Comparison of ENCODE assay signal across 7 mouse cellular contexts in the genomic region with DNA sequence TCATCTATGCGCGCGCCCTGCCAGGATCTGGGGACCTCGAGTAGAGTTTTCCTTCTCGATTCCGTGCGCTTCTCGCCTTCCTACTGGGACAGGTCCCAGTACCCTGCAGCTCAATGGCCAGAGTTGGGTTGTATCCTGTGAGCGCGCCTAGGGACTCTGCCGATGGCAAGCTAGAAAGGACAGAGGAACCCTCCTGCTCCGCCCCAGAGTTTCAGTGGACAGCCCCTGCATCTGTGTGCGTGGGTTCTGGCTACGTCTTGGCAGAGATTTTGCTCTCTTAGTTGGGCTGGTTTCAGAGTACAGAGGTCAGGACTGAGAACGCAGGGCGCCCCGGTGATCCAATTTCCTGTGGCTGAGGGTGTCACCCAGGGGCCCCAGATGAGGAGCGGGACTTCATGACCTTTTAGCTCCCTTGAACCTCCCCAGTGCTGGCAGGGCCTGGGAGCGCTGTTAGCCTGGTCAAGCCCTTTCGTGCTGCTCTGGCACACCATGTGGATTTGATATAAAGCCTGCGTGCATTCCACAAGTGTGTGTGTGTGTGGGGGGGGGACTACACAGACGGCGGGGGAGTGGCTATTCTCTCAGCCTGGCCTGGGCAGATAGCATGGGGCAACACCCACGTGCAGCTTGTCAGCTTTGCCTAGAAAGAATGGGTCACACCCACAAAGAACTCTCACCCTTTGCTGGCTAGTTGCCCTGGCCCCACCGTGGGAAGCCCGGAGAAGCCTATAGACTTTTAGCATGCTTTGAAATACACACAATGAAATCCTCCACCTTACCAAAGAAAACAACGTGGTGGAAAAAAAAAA.
DNase-seq lines count a peak whose midpoint lies in the region; ATAC-seq and TF ChIP-seq lines count a peak whose summit lies in the region.
"Not testable (repeated sequence)": the region's sequence is repeated elsewhere in the genome, so short reads cannot be mapped to it uniquely, and the experiment has no call there.

No protein-coding gene starts in this region.

- H3K4me1 ChIP-seq in limb, embryonic 14.5 days (ENCODE audit: control insufficient read depth, insufficient read depth, low read length): not testable (repeated sequence)

- H3K9ac ChIP-seq in limb, embryonic 14.5 days (ENCODE audit: low read depth, low read length, severe bottlenecking): not testable (repeated sequence)

- not testable (repeated sequence) for H3K4me2 ChIP-seq in limb, embryonic 14.5 days (replicated peaks; ENCODE audit: low read depth, low read length, severe bottlenecking)

- H3K9me3 ChIP-seq in limb, embryonic 14.5 days (ENCODE audit: control insufficient read depth, low read length): not testable (repeated sequence)

- DNase-seq in gastrocnemius, postnatal 14 days: peak; percentile 20
- peak; percentile 6 for DNase-seq in heart, postnatal 25 days (ENCODE audit: low spot score)
- DNase-seq in kidney, adult 18-20 months: peak; percentile 41
- not testable (repeated sequence) for DNase-seq in limb, embryonic 14.5 days (ENCODE audit: low spot score)
- peak; percentile 15 for DNase-seq in lung, postnatal 14 days
- DNase-seq in ovary, adult 18-20 months (ENCODE audit: low spot score): peak; percentile 4

- WGBS in limb, embryonic 14.5 days: 2% methylated on average over 11 of the region's 27 CpGs

- TF ChIP-seq POLR2A in limb, embryonic 14.5 days (IDR thresholded peaks at IDR 0.05; ENCODE audit: borderline replicate concordance, extremely low read depth, insufficient read depth, insufficient read length): not testable (repeated sequence)

- not testable (repeated sequence) for H3K27me3 ChIP-seq in limb, embryonic 14.5 days (ENCODE audit: control insufficient read depth, insufficient read depth, low read length)

- not testable (repeated sequence) for H3K36me3 ChIP-seq in limb, embryonic 14.5 days (ENCODE audit: control insufficient read depth, insufficient read depth, low read length)

- not testable (repeated sequence) for H3K4me3 ChIP-seq in limb, embryonic 14.5 days (replicated peaks; ENCODE audit: low read length)

- intact Hi-C loops in gastrocnemius, postnatal 14 days (cut with DNase I; ENCODE audit: low total_unique reads); heart, postnatal 25 days (cut with DNase I): not testable (repeated sequence)

- not testable (repeated sequence) for H3K27ac ChIP-seq in limb, embryonic 14.5 days (replicated peaks; ENCODE audit: low read depth, low read length)

- ATAC-seq in common myeloid progenitor, adult 5-6 weeks (replicated peaks; ENCODE audit: low read depth, poor library complexity, severe bottlenecking): peak; percentile 78
- ATAC-seq in limb, embryonic 14.5 days (ENCODE audit: low FRiP score, low read depth): peak; percentile 54
